Mouse (Mus musculus) E14TG2a.4 (cell line): ENCODE data around the gene Mroh2a.

ENCODE experiments used
- CTCF ChIP-seq: conservative IDR thresholded peaks from 2 replicates; pipeline ENCODE4 v1.5.1; 2014; ENCODE audit warnings: low read length
- NANOG ChIP-seq: IDR thresholded peaks from 2 replicates; pipeline ENCODE4 v1.6.1; 2014; ENCODE audit warnings: borderline replicate concordance, low read length, mixed read lengths
- POU5F1 ChIP-seq: IDR thresholded peaks from 2 replicates; pipeline ENCODE4 v1.6.1; 2014; ENCODE audit warnings: low read length, borderline replicate concordance

DNA sequence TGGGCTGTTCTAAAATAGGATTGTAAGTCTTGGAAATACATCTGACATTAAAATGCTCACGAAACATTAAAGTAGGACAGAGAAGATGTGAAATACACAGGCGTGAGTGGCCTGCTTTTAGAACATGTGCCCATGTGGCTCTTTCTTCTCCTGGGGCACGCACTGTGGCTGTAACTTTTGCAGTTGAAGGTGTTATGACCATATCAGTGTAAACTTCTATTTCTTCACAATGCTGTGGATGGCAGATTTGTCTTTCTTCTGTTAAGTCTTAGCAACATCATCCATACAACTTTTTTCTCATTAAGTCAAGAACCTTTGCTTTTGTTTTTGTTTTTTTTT lies 62.0 kb downstream of the Mroh2a start:
- TF ChIP-seq CTCF (no peak), NANOG (no peak), POU5F1 (no peak)
